Mouse (Mus musculus) G1E-ER4 (cell line): ENCODE data around the gene Ptpn14. TPM values are rescaled to one million over a fixed set of nuclear protein-coding genes. Genes with fewer than 3 reads are reported as not detected.

ENCODE experiments used
- GATA1 ChIP-seq: IDR thresholded peaks from one replicate; pipeline ENCODE4 v1.8.0; 2012; ENCODE audit warnings: low read length, inconsistent platforms
- polyA plus RNA-seq: library from polyadenylated mRNA; stranded (reverse); fragments of >175 nt; gene quantifications from 2 replicates; pipeline ENCODE4 v1.2.3, GENCODE M21; 2012

Gene Ptpn14
- polyA plus RNA-seq, 1 experiment, result not detected

DNA sequence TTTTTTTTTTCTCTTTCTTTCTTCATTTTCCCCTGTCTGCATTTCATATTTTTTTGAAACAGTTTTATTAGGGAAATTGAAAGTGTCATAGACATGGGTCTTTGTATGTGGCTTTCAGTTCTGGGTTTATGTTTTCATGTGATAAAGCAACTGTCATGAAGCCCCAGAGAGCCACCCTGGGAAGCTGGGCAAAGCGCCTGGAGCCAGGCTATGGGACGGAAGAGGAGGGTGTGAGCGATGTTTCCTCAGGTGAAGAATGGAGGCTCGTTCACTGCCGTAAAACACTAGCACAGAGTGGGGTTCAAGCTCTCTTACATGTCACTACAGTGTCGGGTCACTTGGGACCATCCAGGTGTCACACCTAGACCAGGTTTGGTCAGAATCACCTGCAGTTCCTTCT lies 54.6 kb downstream of the Ptpn14 start:
- TF ChIP-seq GATA1, result no peak

DNA sequence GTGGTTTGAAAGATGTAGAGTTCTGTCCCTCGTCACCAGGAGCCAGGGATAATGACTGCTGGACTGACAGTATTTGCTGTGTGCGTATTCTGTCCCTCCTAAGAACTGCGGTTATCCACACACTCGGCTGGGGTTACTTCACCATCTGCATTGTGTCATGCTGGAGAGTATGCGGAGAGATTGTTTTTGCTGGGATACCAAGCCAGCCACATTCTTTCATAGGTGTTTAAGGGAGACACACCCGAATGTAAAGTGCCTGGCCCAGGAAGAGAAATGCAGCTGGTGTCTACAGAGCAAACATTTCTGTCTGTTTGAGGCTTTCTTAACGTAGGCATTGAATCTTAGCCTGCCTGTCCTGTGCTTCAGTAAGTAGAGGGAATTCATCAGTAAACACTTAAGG lies 56.4 kb downstream of the Ptpn14 start:
- no peak for TF ChIP-seq GATA1

DNA sequence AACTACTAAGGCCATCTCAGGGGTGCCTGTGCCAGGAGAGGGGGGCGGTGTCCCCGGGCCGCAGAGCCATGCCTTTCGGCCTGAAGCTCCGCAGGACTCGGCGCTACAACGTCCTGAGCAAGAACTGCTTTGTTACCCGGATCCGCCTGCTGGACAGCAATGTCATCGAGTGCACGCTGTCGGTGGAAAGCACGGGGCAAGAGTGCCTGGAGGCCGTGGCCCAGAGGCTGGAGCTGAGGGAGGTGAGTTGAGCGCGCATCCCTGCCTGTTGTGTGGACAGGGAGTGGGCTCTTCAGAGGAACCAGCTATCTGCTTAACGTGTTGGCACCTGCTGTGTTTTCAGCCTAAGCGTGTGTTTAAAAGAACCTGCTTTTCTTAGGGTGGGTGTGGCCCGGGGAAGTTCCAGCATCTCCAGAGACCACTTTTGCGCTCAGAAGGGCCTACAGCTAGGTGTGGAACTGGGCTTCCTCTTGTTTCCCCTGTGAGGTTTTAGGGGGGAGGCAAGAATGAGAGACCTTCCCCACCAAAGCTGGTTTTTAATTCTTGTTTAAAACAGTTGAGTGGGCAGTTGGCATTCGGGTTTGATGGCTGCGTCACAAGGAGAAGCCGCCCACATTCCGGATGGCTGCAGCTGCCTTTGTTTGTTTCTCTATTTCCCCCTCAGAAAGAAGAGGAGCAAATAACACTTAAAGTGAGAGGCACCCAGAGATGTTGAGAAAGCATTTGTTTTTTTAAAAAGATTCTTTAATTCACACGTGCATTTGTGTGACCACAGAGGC lies 58.8 kb downstream of the Ptpn14 start:
- no peak for TF ChIP-seq GATA1

DNA sequence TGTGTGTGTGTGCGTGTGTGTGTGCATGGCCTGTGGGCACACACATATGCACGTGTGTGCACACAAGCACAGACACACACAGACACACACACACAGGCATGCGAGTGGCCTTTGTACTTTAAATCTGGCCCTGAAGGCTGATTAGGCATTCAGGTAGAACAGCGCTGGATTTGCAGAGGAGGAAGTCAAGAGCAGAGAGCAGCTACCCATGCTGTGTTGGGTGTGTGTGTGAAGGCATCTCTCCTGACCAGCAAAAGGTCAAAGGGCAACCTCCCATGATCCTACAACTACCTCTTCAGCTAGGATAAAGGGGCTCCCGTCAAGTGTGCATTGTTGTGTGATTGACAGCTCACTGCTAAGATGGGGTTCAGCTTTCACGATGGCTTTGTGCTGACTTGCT lies 61.5 kb downstream of the Ptpn14 start:
- TF ChIP-seq GATA1, result no peak

DNA sequence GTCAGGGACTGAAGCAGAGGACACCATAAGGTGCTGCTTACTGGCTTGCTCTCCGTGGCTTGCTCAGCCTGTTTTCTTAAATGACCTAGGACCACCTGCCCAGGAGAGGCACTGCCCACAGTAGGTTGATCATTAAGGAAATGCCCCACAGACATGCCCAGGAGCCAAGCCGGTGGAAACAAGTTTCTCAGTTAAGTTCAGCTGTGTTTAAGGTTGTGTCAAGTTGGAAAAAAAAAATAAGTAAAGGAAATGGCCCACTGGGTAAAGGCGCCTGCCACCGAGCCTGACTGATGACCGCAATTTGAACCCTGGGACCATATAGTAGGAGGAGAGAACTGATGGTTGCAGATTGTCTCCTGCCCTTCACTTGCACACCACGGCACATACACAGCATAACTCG lies 62.6 kb downstream of the Ptpn14 start:
- TF ChIP-seq GATA1, result no peak

DNA sequence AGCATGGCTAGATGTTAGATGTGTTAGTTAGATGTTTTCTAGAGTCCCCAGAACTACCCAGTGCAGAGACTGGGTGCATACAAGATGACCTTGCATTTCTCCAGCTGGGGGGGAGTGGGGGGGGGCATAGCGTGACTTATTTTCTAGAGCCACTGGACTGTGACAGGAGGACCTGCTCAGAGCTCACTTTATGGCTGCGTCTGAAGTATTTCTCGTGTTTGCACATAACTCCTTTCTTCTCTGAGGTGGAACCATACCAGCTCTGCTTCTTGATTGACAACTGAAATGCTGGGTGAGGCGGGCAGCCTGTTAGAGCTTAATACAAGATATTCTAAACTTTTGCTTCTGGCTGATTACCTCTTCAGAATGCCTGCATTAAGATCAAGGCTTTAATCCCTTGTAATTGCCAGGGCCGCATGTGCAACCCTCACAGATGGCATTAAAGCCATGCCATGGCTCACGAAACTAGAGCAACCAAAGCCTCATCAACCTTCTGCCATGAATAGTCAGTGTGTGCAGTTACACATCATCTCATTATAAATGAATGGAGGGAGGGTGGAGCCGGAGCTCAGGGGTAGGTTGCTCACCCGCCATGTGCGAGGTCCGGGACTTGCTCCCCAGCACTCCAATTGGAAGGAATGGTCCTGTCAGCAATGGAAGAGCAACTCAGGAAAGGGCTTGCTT lies 63.6 kb downstream of the Ptpn14 start:
- TF ChIP-seq GATA1, result no peak

DNA sequence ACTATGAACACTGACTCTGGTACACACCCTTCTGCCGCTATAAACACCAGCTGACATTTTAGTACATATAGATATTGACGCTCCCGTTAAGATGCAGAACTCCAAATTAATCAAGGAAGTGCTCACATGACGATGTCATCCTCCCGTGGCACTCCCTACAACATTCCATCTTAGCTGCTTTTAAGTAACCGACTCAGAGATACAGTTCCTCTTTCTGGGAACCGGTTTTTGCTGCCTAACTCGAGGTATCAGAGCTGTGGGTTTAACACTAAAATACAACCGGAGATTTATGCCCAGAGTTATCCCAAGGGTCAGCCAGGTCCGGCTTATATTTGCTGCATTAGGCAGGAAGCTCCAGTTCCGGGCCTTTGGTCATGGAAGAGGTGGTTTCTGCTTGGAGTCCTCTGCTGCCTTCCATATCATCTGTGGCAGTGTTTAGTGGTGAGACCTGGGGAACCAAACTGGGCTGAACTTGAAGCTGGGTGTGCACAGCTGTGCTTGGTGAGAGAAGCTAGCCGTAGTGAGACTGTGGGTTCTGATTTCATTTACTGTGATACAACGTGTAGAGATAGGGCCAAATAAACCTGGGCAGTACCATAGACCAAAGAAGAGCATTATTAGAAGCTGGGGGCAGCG lies 64.6 kb downstream of the Ptpn14 start:
- TF ChIP-seq GATA1, result no peak

DNA sequence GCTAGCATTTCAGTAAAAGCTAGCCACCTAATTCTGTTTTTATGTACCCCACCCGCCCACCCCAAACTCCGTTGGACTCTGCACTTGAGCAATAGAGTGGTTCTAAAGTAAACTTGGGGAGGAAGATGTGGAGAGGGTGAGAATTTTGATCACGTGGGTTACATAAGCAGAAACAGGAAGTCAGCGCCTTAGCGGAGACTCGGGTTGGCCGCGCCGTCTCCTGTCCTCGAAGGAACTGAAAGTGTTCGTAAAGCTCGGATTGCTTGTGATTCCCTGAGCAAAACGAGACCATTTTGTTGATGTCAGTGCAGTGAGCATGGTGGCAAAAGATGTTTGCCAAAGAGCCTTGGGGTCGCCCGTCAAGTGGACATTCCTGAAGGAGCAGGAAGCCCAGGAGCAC lies 70.9 kb downstream of the Ptpn14 start:
- no peak for TF ChIP-seq GATA1

DNA sequence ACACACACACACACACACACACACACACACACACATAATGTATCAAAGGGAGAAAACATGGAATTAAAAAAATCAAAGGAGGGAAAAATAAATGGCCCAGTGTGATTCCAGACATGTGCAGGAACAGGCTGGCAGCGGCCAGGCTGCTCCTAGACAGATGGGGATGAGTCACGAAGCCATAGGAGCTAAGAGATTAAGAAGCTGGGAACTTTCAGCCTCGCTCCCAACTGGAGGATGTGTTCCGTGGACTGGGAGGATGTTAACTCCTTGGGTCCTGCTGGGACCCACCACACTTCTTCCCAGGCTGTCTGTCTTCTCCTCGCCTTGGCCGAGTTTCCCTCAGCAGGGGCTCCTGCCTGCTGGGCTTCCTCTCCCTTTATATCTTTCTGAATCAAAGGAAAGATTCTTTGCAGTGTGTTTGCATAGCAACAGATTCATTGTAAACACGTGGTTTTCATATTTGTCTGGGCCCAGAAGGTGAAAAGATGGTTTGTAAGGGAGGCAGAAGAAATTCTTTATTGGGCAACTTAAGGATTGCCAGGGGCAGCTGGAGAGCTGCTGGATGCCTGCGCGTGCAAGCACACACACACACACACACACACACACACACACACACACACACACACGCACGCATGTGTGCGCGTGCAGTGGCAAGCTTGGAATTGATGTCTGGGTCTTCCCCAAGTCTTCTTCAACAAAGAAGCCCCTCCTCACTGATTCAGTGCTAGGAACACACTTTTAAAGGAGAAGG lies 72.3 kb downstream of the Ptpn14 start:
- no peak for TF ChIP-seq GATA1

DNA sequence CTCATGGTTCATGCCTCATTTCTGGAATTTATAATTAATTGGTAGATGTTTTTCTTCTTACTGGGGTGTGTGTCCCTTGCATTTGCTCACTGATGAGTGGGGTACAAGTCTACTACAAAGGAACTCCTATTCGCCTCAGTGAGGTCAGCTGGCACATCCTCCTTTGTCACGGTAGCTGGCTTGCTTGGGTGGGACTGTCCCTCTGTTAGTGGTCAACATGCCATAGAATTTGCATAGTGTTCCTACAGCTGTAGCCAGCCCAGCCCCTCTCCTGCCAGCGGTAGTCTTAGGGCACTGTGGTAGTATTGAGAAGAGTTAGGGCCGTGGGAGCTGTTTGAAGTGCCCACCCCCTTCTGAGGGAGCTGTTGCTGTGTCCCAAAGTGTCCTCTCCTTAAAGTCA lies 73.2 kb downstream of the Ptpn14 start:
- no peak for TF ChIP-seq GATA1

DNA sequence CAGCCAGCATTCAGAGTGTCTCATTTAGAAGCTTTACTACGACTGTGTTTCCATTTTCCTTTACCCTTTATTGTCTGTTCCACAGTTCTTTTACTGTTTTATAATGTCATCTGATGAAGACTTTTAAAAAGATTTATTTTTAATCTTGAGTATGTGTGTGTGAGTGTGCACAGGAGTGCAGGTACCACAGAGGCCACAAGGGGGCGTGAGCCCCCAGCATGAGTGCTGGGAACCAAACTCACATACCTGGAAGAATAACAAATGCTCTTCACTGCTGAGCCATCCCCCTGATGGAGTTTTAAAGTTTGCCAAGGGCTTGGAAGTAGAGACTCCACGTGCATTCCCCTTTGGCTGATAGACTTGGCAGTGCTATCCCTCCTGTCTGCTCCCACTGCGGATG lies 74.5 kb downstream of the Ptpn14 start:
- TF ChIP-seq GATA1, result no peak

DNA sequence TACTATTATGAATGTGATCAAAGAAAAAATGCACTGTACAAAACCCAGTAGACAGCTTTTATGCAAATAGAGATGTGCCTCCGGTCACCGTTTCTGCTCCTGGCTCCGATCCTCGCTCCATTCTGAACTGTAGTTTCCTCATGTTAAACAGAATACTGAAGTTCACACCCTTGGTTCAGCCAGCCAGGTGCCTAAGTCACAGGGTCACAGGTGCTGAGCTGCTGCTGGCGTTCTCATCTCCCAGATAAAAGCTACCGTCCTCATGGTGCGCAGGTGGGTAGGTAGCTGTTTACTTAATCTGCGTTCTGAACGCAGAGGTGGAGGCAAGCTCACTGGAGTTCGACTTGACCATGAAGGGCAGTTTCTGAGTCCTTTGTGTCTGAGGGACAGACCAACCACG lies 75.7 kb downstream of the Ptpn14 start:
- no peak for TF ChIP-seq GATA1

DNA sequence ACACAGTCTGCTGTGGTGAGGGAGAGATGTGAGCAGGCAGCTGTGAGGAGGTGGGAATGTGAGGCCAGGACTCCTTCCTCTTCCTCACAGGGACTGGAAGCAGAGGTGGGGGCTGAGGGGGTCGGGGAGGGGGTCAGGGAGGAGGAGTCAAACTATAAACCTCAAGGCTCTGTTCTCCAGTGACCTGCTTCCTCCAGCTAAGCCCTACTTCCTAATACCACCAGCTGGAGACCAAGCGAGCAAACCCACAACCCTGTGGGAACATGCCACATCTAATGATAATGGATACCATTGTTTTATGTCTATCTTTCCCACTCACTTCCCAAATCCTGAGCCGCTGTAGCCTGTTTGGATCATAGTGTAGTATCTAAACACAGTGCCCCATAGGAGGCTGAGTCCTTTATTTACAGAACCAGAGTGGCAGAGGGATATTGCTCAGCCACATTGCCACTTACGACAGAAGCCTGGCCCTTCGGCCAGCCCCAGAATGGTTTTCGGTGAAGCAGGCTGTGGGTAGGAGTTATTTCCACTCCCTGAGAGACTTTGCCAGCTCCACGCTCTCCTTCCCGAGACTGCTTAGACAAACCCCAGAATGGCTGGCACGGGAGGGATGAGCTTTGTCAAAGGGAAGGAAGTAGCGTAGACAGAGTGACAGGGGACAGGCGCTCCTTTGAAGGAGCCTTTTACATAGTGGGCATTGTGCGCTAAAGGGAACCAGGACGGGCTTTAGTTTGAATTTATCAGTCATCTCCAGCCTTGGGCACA lies 78.6 kb downstream of the Ptpn14 start:
- TF ChIP-seq GATA1, result no peak

DNA sequence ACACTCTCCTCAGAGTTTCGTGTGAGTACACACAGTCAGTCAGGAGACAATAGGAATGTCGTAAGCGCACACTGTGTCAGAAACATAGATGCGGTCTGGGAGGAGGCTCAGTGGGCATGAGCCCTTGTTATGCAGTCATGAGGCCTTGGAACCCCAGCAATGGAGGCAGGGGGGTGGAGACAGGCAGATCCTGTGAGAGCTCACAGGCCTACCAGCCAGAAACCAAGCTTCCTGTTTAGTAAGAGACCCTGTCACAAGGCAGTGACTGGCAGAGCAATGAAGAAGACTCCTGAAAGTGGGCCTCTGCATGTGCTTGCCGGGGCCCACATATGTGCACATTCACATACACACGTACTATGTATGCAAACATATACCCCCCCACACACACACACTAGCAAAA lies 79.9 kb downstream of the Ptpn14 start:
- no peak for TF ChIP-seq GATA1

DNA sequence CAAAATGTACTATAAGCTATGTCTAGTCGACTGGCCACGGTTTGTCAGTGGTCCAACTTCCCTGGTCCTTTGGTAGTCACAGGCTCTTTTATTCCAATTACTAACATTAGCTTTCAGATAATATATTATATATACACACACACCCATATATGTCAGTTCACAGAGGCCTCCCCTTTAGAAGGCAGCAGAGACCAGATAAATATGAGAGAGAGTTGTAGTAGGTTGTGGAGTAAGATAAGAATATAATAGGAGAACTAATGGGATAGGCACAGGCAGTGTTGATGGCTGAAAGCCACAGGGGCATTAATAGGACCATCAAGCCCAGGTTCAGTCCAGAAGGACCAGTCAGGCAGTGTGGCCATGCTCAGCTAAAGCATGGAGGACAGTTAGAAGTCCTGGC lies 80.4 kb downstream of the Ptpn14 start:
- TF ChIP-seq GATA1, result no peak
